Mouse (Mus musculus) stomach, postnatal 0 days (tissue): ENCODE results near the gene Adra1b. TPM values are rescaled to one million over a fixed set of nuclear protein-coding genes. Genes with fewer than 3 reads are reported as not detected.

Experiments used
- ATAC-seq: fragments of 200-750 bp; cut with Nextera tagmentation; 2 replicates; pipeline ENCODE4 v1.8.0; 2017; ENCODE audit not compliant: low FRiP score, low TSS enrichment
- DNase-seq: peaks from one replicate; pipeline ENCODE4 v3.0.0-alpha.2; 2016; ENCODE audit warnings: low spot score
- H3K27ac ChIP-seq: fragments of 300-500 bp; sonication (generic); replicated peaks from 2 replicates; pipeline ENCODE4 v1.5.1; 2014; ENCODE audit warnings: mild to moderate bottlenecking, control low read depth
- H3K27me3 ChIP-seq: fragments of 300-500 bp; sonication (generic); 2 replicates; pipeline ENCODE4 v1.6.1; 2014; ENCODE audit warnings: low read length; ENCODE audit not compliant: control insufficient read depth, insufficient read depth
- H3K36me3 ChIP-seq: fragments of 300-500 bp; sonication (generic); 2 replicates; pipeline ENCODE4 v1.6.1; 2014; ENCODE audit warnings: low read length, mixed read lengths; ENCODE audit not compliant: control insufficient read depth, insufficient read depth
- H3K4me1 ChIP-seq: fragments of 300-500 bp; sonication (generic); replicated peaks from 2 replicates; pipeline ENCODE4 v1.6.1; 2014; ENCODE audit warnings: antibody characterized with exemption; ENCODE audit not compliant: control insufficient read depth, insufficient read depth
- H3K4me2 ChIP-seq: fragments of 300-500 bp; sonication (generic); replicated peaks from 2 replicates; pipeline ENCODE4 v1.6.1; 2014; ENCODE audit warnings: low read depth, mild to moderate bottlenecking, control low read depth, moderate library complexity
- H3K4me3 ChIP-seq: fragments of 300-500 bp; sonication (generic); 2 replicates; pipeline ENCODE4 v1.5.1; 2014; ENCODE audit warnings: low read depth, low read length, control low read depth
- H3K9ac ChIP-seq: fragments of 300-500 bp; sonication (generic); 2 replicates; pipeline ENCODE4 v1.6.1; 2014; ENCODE audit warnings: mild to moderate bottlenecking, low read length, control low read depth, mixed read lengths
- H3K9me3 ChIP-seq: fragments of 300-500 bp; sonication (generic); 2 replicates; pipeline ENCODE4 v1.6.1; 2016; ENCODE audit warnings: low read length; ENCODE audit not compliant: control insufficient read depth
- CTCF ChIP-seq: IDR thresholded peaks from 2 replicates; pipeline ENCODE4 v1.5.1; 2016; ENCODE audit warnings: antibody characterized with exemption, low read depth, mild to moderate bottlenecking, moderate library complexity
- EP300 ChIP-seq: optimal IDR thresholded peaks from 2 replicates; pipeline ENCODE3; 2016; ENCODE audit warnings: antibody characterized with exemption
- WGBS: fragments of 180-500 bp; shearing (Covaris S2); extraction: QIAGEN DNeasy Blood & Tissue Kit; methylation state at CpG from one replicate; pipeline ENCODE4 v1.1.7; 2014; 5-methylcytosine and 5-hydroxymethylcytosine counted together
- polyA plus RNA-seq: library from polyadenylated mRNA; unstranded; fragments of >200 nt; fragmentation: Nextera tagmentation; extraction: Ambion mirVana; gene quantifications from 2 replicates; pipeline ENCODE4 v1.2.1, GENCODE M21; 2015

The Adra1b gene
- polyA plus RNA-seq, 1 experiment from 2014 or later: 0.10 TPM

DNA sequence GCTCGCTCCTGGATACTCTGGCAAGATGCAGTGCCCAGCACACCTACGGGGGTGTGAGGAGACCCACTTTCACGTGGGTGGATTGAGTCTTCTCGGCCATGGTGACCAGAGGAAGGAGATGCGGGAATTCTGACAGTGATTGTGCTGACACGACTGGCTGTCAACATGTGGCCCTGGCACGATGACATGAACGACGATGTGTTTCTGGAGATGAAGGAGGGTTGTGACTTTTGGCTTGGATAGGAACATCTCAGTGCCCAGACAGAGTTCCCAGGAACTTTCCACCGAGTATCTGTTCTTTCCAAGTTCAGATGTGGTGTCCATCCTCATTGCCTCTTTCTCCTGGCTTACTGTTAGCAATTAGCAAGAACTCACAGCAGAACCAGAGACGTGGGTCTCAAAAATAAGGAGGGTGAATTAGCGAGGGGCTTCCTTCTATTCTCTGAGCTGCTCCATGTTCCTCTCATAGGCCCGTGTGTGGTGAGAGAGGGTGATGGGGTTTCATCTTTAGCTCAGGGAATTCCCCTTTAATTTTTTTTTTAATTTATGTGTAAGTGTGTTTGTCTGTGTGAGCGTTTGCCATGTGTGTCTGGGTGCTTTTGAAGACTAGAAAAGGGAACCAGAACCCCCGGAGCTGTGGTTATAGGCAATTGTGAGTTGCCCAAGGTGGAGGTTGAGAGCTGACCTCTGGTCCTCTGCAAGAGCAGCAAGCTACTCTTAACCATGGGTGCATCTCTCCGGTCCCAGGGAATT is 11.3 kb upstream of the Adra1b start:
- Histone ChIP-seq H3K4me3 (no peak overlapping the region), H3K4me1 (no peaks in the 10 kb centered on the region; the same call in 1 of the 2 replicates), H3K9me3 (no peaks in the 10 kb centered on the region), H3K36me3 (no peaks in the 10 kb centered on the region), H3K4me2 (no peak overlapping the region), H3K27me3 (no peaks in the 10 kb centered on the region), H3K27ac (no peak overlapping the region), H3K9ac (no peak overlapping the region)
- no peak for DNase-seq
- TF ChIP-seq CTCF: no peak
- no peak for ATAC-seq
- 86% methylated on average over 16 of the region's 16 CpGs for WGBS

DNA sequence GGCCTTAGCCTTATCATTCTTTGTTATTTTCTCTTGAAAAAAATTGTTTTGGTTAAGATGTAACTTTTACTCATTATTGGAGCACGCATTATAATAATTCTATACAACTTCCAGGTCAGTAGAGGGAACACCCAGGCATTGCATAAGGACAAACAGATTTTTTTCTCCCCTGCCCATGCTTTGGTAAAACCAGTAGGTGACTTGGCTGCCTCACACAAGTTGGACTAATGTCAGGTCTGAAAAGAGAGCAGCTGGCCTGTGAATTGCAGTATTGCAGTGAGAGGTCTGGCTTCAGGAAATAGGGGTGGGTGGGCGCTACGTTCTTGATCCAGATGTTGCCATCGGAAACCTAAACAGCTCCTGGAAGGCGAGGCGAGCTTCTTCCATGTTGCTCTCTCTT is 10.6 kb upstream of the Adra1b start:
- Histone ChIP-seq H3K36me3 (no peaks in the 10 kb centered on the region), H3K4me1 (no peaks in the 10 kb centered on the region; the same call in 1 of the 2 replicates), H3K4me3 (no peak overlapping the region), H3K27ac (no peak overlapping the region), H3K9me3 (no peaks in the 10 kb centered on the region), H3K27me3 (no peaks in the 10 kb centered on the region), H3K9ac (no peak overlapping the region), H3K4me2 (no peak overlapping the region)
- TF ChIP-seq EP300: no peak
- TF ChIP-seq CTCF: no peak
- DNase-seq (no peak), ATAC-seq (no peak)
- WGBS: 61% methylated on average over 6 of the region's 6 CpGs

DNA sequence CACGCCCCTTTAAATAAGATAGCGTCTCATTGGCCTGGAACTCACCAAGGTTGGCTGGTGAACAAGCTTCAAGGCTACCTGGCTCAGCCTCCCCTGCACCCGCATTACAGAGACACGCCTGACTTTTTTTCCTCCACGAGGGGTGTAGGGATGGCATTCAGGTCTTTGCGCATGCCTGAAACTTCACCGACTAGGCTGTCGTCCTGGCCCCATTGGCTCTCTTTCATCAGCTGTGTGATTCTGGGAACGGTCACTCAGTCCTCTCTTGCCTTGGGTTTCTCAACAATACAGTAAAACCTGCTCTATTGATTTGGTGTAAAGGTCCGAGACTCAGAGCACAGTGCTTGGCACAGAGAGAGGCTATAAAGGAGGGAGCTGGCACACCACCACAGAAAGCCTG is 2.3 kb upstream of the Adra1b start:
- no peak overlapping the region for H3K4me3 ChIP-seq
- H3K9me3 ChIP-seq: no peaks in the 10 kb centered on the region
- TF ChIP-seq CTCF (no peak), EP300 (no peak)
- H3K4me1 ChIP-seq: no peaks in the 10 kb centered on the region
- H3K9ac ChIP-seq: no peak overlapping the region
- no peak overlapping the region for H3K4me2 ChIP-seq
- H3K27ac ChIP-seq: no peak overlapping the region
- DNase-seq (no peak), ATAC-seq (no peak)
- no peaks in the 10 kb centered on the region for H3K27me3 ChIP-seq
- 74% methylated on average over 10 of the region's 10 CpGs for WGBS
- H3K36me3 ChIP-seq: no peaks in the 10 kb centered on the region

DNA sequence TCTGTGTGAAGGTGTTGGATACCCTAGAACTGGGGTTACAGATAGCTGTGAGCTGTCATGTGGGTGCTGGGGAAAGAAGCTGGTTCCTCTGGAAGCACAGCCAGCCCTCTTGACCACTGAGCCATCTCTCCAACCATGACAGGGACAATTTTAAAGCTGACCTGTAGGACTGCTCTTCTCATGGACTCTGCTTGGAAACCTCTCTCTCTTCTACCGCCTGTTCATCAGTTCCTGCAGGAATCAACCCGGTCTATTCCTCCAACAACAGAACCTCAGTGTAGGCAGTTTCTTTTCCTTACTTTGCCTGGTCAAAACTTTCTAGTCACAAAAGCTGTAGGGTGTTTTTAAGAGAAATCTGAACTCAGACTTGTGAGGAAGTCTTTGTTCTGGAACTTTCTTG is 1.3 kb downstream of the Adra1b start:
- H3K4me3 ChIP-seq: no peak overlapping the region
- no peaks in the 10 kb centered on the region for H3K36me3 ChIP-seq
- no peak overlapping the region for H3K27ac ChIP-seq
- TF ChIP-seq CTCF: no peak
- TF ChIP-seq EP300: no peak
- ATAC-seq (no peak), DNase-seq (no peak)
- no peaks in the 10 kb centered on the region for H3K4me1 ChIP-seq
- no peaks in the 10 kb centered on the region for H3K27me3 ChIP-seq
- WGBS: 95% methylated on average over 2 of the region's 2 CpGs
- H3K4me2 ChIP-seq: no peak overlapping the region
- H3K9ac ChIP-seq: no peak overlapping the region
- no peaks in the 10 kb centered on the region for H3K9me3 ChIP-seq

DNA sequence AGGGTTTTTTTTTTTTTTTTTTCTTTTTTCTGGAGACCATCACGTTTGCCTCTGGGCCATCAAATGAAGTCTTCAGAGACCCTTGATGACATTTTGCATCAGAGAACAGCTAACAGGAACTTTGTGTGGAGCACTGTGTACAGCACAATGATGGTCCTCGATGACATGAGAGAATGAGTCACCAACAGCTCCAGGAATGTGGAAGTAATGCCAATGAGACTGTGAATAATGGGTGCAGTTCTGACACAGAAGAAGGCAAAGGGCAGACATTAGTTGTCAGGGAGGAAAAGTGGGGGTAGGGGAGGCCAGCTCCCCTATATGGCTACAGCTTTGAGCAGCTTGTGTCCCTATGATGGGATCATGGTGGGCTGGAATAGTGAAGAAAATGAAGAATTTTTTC is 5.7 kb downstream of the Adra1b start:
- H3K9ac ChIP-seq: no peak overlapping the region
- DNase-seq: no peak
- no peak overlapping the region for H3K4me3 ChIP-seq
- no peaks in the 10 kb centered on the region for H3K4me1 ChIP-seq
- no peaks in the 10 kb centered on the region for H3K9me3 ChIP-seq
- no peaks in the 10 kb centered on the region for H3K27me3 ChIP-seq
- WGBS: 56% methylated on average over 2 of the region's 2 CpGs
- no peak overlapping the region for H3K4me2 ChIP-seq
- H3K36me3 ChIP-seq: no peaks in the 10 kb centered on the region
- TF ChIP-seq CTCF (no peak), EP300 (no peak)
- no peak for ATAC-seq
- no peak overlapping the region for H3K27ac ChIP-seq

DNA sequence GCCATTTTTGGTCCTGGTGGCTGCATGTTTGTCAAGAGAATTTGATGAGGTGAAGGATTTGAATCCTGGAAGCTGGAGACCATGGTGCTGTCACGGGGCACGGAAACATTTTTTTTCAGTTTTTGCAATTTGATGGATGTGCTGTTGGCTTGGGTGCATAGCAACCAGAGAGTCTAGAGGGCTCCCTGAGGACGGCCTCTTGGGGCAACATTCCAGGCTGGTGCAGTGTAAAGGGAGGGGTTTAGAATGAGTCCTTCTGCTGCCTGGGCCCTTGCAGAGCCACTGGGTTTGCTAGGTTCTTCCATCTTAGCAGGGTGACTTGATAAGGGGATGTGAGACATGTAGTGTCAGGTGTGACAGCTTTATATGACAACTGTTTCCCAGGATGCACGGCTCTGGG is 8.5 kb downstream of the Adra1b start:
- DNase-seq: no peak
- Histone ChIP-seq H3K27ac (no peak overlapping the region), H3K4me2 (no peak overlapping the region), H3K4me3 (no peak overlapping the region), H3K9me3 (no peaks in the 10 kb centered on the region), H3K36me3 (no peaks in the 10 kb centered on the region), H3K4me1 (no peaks in the 10 kb centered on the region), H3K9ac (no peak overlapping the region), H3K27me3 (no peaks in the 10 kb centered on the region)
- no peak for ATAC-seq
- TF ChIP-seq CTCF: no peak
- no peak for TF ChIP-seq EP300
- WGBS: 51% methylated on average over 4 of the region's 4 CpGs
